Comparison of ENCODE assay signal across 27 mouse cellular contexts in the genomic region with DNA sequence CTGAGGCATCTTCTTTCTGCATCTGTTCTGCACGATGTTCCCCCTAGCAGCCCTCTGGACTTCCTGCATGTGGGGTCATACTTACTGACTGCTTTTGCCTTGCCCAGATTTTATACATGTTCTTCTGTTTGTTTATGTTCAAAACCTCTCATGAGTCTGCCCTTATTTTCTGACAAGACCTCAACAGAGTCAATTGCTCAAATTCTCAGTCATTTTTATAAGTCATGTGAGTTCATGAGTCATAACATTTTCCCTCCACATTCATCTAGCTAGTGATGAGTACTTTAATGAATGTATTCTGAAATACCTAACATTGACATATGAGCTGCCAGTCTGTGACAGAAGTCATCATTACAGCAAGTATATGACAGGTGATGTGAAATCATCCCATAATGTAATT. TPM values are rescaled to one million over a fixed set of nuclear protein-coding genes. Genes with fewer than 3 reads are reported as not detected.
A peak's percentile ranks its signal among the peaks of the same experiment; 100 is the strongest.
DNase-seq lines count a peak whose midpoint lies in the region; ATAC-seq and TF ChIP-seq lines count a peak whose summit lies in the region.
"Had no signal": no experiment of that assay in that cellular context is flagged by ENCODE, and none has a peak within 500 bp of the region (broad histone marks: within the 10 kb centered on the region; RNA-seq: fewer than 3 reads in every experiment).

No protein-coding gene starts in this region.

- no peak overlapping the region for H3K4me3 ChIP-seq in forebrain, embryonic 13.5 days
- H3K4me3 ChIP-seq in forebrain, embryonic 16.5 days (replicated peaks; ENCODE audit: low read length), result no peak overlapping the region
- no peak overlapping the region for H3K4me3 ChIP-seq in limb, embryonic 12.5 days (replicated peaks)
- H3K4me3 ChIP-seq in intestine, postnatal 0 days (ENCODE audit: low read depth, low read length), result no peak overlapping the region
- H3K4me3 ChIP-seq: embryonic facial prominence, embryonic 10.5 days; embryonic facial prominence, embryonic 15.5 days; hindbrain, embryonic 13.5 days; layer of hippocampus, adult 2 months; liver, embryonic 13.5 days; midbrain, embryonic 13.5 days had no signal

- no peak overlapping the region for H3K4me2 ChIP-seq in forebrain, embryonic 13.5 days
- no peak overlapping the region for H3K4me2 ChIP-seq in forebrain, embryonic 16.5 days (ENCODE audit: low read length)
- peak overlapping the region; percentile 4; the same call in 1 of the 2 replicates for H3K4me2 ChIP-seq in limb, embryonic 12.5 days
- H3K4me2 ChIP-seq in intestine, postnatal 0 days (replicated peaks; ENCODE audit: low read depth), result no peak overlapping the region
- H3K4me2 ChIP-seq: embryonic facial prominence, embryonic 15.5 days; heart, embryonic 11.5 days; hindbrain, embryonic 13.5 days; liver, embryonic 13.5 days; midbrain, embryonic 13.5 days had no signal

- no peak for ATAC-seq in forebrain, embryonic 13.5 days
- no peak for ATAC-seq in forebrain, embryonic 16.5 days
- no peak for ATAC-seq in limb, embryonic 12.5 days (ENCODE audit: insufficient number of reproducible peaks, insufficient read depth, low FRiP score, low TSS enrichment, low read depth)
- ATAC-seq in activated CD4-positive, CD25-positive, alpha-beta regulatory T cell, adult 4 months, result no peak
- ATAC-seq in intestine, postnatal 0 days, result no peak
- ATAC-seq: forebrain, embryonic 14.5 days; lung, postnatal 0 days; midbrain, embryonic 13.5 days had no signal

- peaks cover 24% of the 10 kb centered on the region for H3K4me1 ChIP-seq in forebrain, embryonic 13.5 days
- peaks cover 14% of the 10 kb centered on the region for H3K4me1 ChIP-seq in forebrain, embryonic 16.5 days (replicated peaks; ENCODE audit: control insufficient read depth, insufficient read depth, low read length)
- H3K4me1 ChIP-seq in limb, embryonic 12.5 days (replicated peaks), result peaks cover 33% of the 10 kb centered on the region
- H3K4me1 ChIP-seq in intestine, postnatal 0 days (replicated peaks; ENCODE audit: control insufficient read depth, insufficient read depth, low read length), result 0 out of 2 replicates have a peak, but pooled peaks cover 4% of the 10 kb centered on the region

- no peak for TF ChIP-seq CTCF in intestine, postnatal 0 days (IDR thresholded peaks at IDR 0.05; ENCODE audit: low read depth)

- no peaks in the 10 kb centered on the region for H3K9me3 ChIP-seq in forebrain, embryonic 13.5 days (replicated peaks)
- H3K9me3 ChIP-seq in forebrain, embryonic 16.5 days (ENCODE audit: control insufficient read depth, low read length), result no peaks in the 10 kb centered on the region
- H3K9me3 ChIP-seq in limb, embryonic 12.5 days, result no peaks in the 10 kb centered on the region
- H3K9me3 ChIP-seq in intestine, postnatal 0 days (ENCODE audit: control insufficient read depth), result no peaks in the 10 kb centered on the region
- H3K9me3 ChIP-seq: embryonic facial prominence, embryonic 10.5 days; embryonic facial prominence, embryonic 15.5 days; hindbrain, embryonic 13.5 days; liver, embryonic 13.5 days; midbrain, embryonic 13.5 days had no signal

- 88% methylated on average over 1 of the region's 1 CpGs for WGBS in forebrain, embryonic 13.5 days
- WGBS in forebrain, embryonic 16.5 days, result 83% methylated on average over 1 of the region's 1 CpGs
- WGBS in limb, embryonic 12.5 days, result 67% methylated on average over 1 of the region's 1 CpGs
- WGBS in intestine, postnatal 0 days, result 65% methylated on average over 1 of the region's 1 CpGs

- no peaks in the 10 kb centered on the region; the same call in 1 of the 2 replicates for H3K36me3 ChIP-seq in forebrain, embryonic 13.5 days (ENCODE audit: poor library complexity, severe bottlenecking)
- no peaks in the 10 kb centered on the region for H3K36me3 ChIP-seq in forebrain, embryonic 16.5 days (ENCODE audit: control insufficient read depth, insufficient read depth)
- peaks cover 12% of the 10 kb centered on the region for H3K36me3 ChIP-seq in limb, embryonic 12.5 days
- H3K36me3 ChIP-seq in intestine, postnatal 0 days (ENCODE audit: control insufficient read depth, insufficient read depth), result 0 out of 2 replicates have a peak, but pooled peaks cover 3% of the 10 kb centered on the region
- H3K36me3 ChIP-seq: hindbrain, embryonic 13.5 days; midbrain, embryonic 13.5 days had no signal

- peak overlapping the region; percentile 39; the same call in 1 of the 2 replicates for H3K9ac ChIP-seq in forebrain, embryonic 13.5 days
- no peak overlapping the region for H3K9ac ChIP-seq in forebrain, embryonic 16.5 days (replicated peaks; ENCODE audit: low read depth, low read length)
- no peak overlapping the region for H3K9ac ChIP-seq in limb, embryonic 12.5 days (replicated peaks)
- no peak overlapping the region for H3K9ac ChIP-seq in intestine, postnatal 0 days (ENCODE audit: low read depth, low read length)
- H3K9ac ChIP-seq: embryonic facial prominence, embryonic 15.5 days; hindbrain, embryonic 13.5 days; liver, embryonic 13.5 days; midbrain, embryonic 13.5 days had no signal

- H3K27ac ChIP-seq in forebrain, embryonic 13.5 days, result no peak overlapping the region
- H3K27ac ChIP-seq in forebrain, embryonic 16.5 days (ENCODE audit: low read length), result no peak overlapping the region
- peak overlapping the region; percentile 54 for H3K27ac ChIP-seq in limb, embryonic 12.5 days
- no peak overlapping the region for H3K27ac ChIP-seq in intestine, postnatal 0 days (ENCODE audit: low read depth, low read length)
- H3K27ac ChIP-seq: embryonic facial prominence, embryonic 10.5 days; embryonic facial prominence, embryonic 15.5 days; hindbrain, embryonic 13.5 days; layer of hippocampus, adult 2 months; liver, embryonic 13.5 days; macrophage; midbrain, embryonic 13.5 days had no signal

- peak; percentile 73 for DNase-seq in NIH3T3 (ENCODE audit: low read depth)
- no peak for DNase-seq in ovary, adult 18-20 months (ENCODE audit: low spot score)
- DNase-seq: adrenal gland, adult 8-10 months; cerebellum, adult 8-10 months; cerebellum, postnatal 25 days; gastrocnemius, postnatal 25 days; heart, adult 18-20 months; heart, postnatal 36 days; kidney, adult 11 months; kidney, postnatal 36 days; left cerebral cortex, postnatal 4 days; liver, embryonic 13.5 days; lung, adult 18-20 months had no signal

- H3K27me3 ChIP-seq in forebrain, embryonic 13.5 days, result no peaks in the 10 kb centered on the region
- H3K27me3 ChIP-seq in forebrain, embryonic 16.5 days (replicated peaks; ENCODE audit: control insufficient read depth, insufficient read depth, low read length), result no peaks in the 10 kb centered on the region
- H3K27me3 ChIP-seq in limb, embryonic 12.5 days, result no peaks in the 10 kb centered on the region
- no peaks in the 10 kb centered on the region for H3K27me3 ChIP-seq in intestine, postnatal 0 days (replicated peaks; ENCODE audit: control insufficient read depth, insufficient read depth, low read length)
- H3K27me3 ChIP-seq: embryonic facial prominence, embryonic 15.5 days; hindbrain, embryonic 13.5 days; liver, embryonic 13.5 days; midbrain, embryonic 13.5 days had no signal

RNA-seq across cellular contexts. Expression of a gene that starts 3.3 kb away (rescaled TPM):
- 3.6 and 5.2 TPM in 2 replicates for polyA plus RNA-seq in forebrain, embryonic 13.5 days (2015; fragmentation: Nextera tagmentation; extraction: Ambion mirVana)
- polyA plus RNA-seq in forebrain, embryonic 16.5 days (2015; fragmentation: Nextera tagmentation; extraction: Ambion mirVana), result 8.5 and 9.4 TPM in 2 replicates
- polyA plus RNA-seq in limb, embryonic 12.5 days (2016; fragmentation: Nextera tagmentation; extraction: Ambion mirVana), result 27.0 and 27.2 TPM in 2 replicates
- 1 to 10 TPM in 1 of 2 experiments, under 1 TPM in 1; 0.75 to 1.1 TPM for polyA plus RNA-seq in activated CD4-positive, CD25-positive, alpha-beta regulatory T cell, adult 4 months (2017; shearing (Covaris generic))
- polyA plus RNA-seq in intestine, postnatal 0 days (2015; fragmentation: Nextera tagmentation; extraction: Ambion mirVana), result 5.9 and 6.0 TPM in 2 replicates

RNA-seq across cellular contexts. Expression of a gene that starts 3.5 kb away (rescaled TPM):
- 22.8 and 25.0 TPM in 2 replicates for polyA plus RNA-seq in forebrain, embryonic 13.5 days (2015; fragmentation: Nextera tagmentation; extraction: Ambion mirVana)
- polyA plus RNA-seq in forebrain, embryonic 16.5 days (2015; fragmentation: Nextera tagmentation; extraction: Ambion mirVana), result 15.8 and 17.8 TPM in 2 replicates
- 176 and 179 TPM in 2 replicates for polyA plus RNA-seq in limb, embryonic 12.5 days (2016; fragmentation: Nextera tagmentation; extraction: Ambion mirVana)
- polyA plus RNA-seq in activated CD4-positive, CD25-positive, alpha-beta regulatory T cell, adult 4 months (2017; shearing (Covaris generic)), result 1 to 10 TPM; 2.5 to 3.5 TPM
- 5.3 and 6.3 TPM in 2 replicates for polyA plus RNA-seq in intestine, postnatal 0 days (2015; fragmentation: Nextera tagmentation; extraction: Ambion mirVana)
